Mouse (Mus musculus) liver, adult 2 months (tissue): Measurements from ENCODE around the gene Tbc1d22a.
"Not testable (repeated sequence)": the region's sequence is repeated elsewhere in the genome, so short reads cannot be mapped to it uniquely, and the experiment has no call there.

Experiments
- CTCF ChIP-seq: fragments of 200-500 bp; IDR thresholded peaks from 2 replicates; pipeline ENCODE4 v1.5.1; 2011; ENCODE audit warnings: low read depth, low read length, control low read depth
- POLR2A ChIP-seq: fragments of 200-500 bp; IDR thresholded peaks from 2 replicates; pipeline ENCODE4 v1.6.1; 2011; ENCODE audit warnings: low read length, control low read depth; ENCODE audit not compliant: insufficient read depth; ENCODE audit errors: extremely low read depth

- TF ChIP-seq CTCF, POLR2A: not testable (repeated sequence)
These were observed 7.6 kb downstream of the Tbc1d22a start for GRCm38 (mm10) chr15:86221901-86222300.
